Mouse (Mus musculus) kidney, postnatal 10 days (tissue): ENCODE results near the gene Acot6.

Source experiments
- DNase-seq: peaks from one replicate; pipeline ENCODE4 v3.0.0; 2021; ENCODE audit warnings: mixed read lengths

The Acot6 gene

DNA sequence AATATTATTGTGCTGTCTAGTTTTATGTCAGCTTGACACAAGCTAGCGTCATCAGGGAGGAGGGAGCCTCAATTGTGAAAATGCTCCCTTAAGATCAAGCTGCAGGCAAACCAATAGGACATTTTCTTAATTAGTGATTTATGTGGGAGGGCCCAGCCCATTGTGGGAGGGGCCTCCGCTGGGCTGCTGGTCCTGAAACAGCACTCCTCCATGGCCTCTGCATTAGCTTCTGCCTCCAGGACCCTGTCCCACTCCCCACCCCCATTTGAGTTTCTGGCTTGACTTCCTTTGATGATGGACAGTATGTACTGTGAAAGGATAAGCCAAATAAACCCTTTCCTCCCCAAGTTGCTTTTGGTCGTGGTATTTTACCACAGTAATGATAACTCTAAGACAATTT, 6.6 kb downstream of the Acot6 start:
- peak; percentile 12 for DNase-seq

DNA sequence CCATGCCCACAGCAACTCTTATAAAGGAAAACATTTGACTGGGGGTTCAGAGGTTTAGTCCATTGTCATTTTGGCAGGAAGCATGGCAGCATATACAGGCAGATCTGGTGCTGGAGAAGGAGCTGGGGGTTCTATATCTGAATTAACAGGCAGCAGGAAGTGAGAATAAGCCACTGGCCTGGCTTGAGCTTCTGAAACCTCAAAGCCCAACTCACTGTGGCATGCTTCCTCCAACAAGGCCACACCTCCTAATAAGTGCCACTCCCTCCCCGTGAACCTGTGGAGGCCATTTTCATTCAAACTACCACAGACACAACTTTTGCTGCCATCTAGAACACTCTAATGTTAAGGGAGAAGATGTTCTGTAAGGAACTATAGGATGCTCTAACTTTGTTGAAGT, 7.2 kb downstream of the Acot6 start:
- DNase-seq = no peak

DNA sequence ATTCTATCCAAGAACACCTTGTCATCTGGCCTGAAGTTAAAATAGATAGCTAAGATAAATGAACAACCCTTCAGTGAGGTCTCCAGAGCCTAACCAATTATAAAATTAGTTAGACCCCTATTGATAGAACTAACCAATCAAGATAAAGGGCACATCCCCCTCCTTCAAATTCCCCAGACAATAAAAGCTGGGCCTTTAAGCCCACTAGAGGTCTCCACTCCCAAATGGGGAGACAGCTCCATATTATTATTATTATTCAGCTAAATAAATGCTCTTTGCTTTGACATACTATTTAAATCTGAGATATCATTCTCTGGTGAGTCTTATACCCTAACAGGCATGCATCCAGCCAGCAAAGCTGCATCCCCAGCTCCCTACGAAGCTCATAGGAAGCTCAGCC, 9.5 kb downstream of the Acot6 start:
- DNase-seq = no peak

DNA sequence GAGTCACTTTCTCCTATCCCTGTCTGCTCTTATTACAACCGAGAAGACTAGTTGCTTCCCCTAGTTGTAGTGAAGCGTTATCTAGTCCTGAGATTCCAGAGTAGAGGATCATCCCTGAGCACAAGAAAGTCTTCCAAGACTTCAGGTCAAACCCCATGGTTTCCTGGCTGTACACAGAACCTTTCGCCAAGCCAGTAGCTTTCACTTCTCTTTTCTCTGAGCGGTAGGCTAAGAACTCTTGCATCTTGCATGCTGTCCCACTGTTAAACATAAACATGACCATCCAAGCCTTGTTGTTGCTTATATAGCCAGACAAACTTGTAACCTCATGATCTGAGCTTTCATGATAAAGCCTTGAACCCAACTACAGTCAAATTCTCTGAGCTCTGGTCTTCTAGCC, 10.4 kb downstream of the Acot6 start:
- DNase-seq = no peak

DNA sequence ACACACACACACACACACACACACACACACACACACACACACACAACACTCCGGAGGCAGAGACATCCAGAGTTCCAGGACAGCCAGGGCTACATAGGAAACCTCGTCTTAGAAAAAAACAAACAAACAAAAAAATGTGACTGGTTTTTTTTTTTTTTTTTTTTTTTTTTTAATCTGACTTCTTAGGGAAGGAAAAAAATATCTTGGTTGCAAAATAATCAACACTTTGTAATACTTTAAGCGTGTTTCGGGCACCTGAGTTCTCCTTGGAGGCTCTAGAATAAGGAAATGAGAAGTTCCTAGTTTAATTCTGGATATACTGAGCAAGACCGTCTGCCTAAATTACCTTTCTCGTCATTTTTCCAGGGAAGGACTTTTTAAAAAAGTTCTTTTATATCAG, 13.2 kb downstream of the Acot6 start:
- no peak for DNase-seq

DNA sequence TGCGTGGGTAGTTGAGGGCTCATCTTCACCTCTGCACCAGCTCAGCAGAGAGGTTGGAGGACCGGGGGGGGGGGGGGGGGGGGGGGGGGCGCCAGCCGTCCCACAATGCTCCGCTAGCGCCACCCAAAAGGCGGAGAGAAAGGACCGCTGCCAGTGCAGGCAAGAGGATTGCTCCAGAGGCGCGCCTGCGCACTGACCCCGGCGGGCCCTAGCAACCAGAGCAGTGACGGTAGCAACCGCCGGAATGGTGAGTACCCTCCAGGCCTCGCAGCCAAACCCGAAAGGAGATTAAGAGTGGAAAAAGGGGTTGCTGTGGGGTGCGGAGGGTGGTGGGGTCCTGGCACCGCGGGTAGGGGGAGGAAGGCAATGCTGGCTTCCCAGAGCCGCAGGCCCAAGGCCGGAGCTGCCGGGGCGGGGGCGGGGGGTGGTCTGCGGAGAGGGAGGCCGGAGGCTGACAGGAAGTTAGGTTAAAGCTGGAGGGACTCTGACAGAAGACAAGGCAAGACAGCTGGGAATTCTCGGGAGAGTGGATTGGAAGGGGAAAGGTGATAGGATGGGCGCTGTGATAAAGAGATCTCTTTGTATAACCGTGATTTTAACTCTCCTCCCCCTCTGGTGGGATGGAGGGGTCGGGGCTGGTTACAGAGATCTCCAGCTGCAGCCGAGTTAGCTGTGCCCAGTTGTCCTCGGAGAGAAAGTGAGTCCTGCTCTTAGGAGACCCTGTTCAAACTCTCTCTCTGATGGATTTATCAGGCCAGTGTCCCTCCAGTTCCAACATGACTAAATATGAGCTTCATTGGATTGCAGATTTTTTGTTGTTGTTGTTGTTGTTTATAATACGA, 13.9 kb downstream of the Acot6 start, which contains the start of gene Dnal1:
TSS of gene Dnal1 (plus strand) at position 214 of the 842 bp plus-strand sequence.
- DNase-seq = peak; percentile 95

DNA sequence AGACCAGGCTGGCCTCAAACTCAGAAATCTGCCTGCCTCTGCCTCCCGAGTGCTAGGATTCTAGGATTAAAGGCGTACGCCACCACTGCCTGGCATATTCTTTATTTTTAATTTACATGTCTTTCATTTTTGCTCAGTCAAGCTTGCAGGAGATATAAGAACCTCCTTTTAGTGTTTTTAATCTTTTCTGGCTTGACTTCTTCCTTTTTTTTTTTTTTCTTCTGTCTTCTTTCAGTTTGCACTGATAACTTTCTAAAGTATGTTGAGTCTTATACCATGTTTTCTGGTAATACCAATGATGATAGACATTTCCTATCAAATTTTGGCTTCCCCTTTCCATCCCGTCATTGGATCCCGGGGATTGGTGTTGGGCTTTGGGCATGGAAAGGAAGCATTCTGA, 19.1 kb downstream of the Acot6 start:
- DNase-seq = no peak

DNA sequence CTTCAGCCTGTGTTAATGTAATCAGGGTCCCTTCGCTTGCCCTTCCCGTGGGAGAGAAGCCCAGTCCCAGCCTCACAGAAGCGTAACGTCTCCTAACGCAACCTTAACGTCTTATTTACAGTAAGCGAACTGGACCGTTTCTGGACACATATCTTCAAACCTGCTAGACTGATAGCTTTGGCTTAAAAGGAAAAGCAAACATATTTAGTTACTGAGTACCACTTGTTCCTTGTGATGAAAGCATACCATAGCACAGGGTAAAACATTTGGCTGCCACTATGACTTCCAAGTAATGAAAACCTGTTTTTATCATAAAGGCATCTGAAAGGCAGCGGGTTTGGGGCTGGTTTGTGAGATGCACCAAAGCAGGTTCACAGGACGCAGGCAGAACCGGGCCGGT, 25.4 kb downstream of the Acot6 start:
- no peak for DNase-seq

DNA sequence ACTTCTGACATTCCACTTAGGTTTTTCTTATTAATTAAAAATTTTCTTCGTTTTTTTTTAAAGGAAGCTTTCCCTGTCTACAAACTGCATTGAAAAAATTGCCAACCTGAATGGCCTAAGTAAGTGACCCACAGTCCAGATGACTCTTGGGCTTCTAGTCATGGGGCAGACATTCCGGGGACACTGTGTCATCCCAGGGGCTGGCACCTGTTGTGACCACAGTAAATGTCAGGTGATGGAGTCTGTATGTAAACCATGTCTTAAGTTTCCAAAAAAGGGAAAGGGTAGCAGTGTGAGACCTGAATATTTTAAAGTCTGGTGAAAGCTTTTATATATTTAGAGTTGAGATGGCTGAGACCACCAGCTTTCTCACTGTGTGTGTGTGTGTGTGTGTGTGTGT, 26.4 kb downstream of the Acot6 start:
- no peak for DNase-seq

DNA sequence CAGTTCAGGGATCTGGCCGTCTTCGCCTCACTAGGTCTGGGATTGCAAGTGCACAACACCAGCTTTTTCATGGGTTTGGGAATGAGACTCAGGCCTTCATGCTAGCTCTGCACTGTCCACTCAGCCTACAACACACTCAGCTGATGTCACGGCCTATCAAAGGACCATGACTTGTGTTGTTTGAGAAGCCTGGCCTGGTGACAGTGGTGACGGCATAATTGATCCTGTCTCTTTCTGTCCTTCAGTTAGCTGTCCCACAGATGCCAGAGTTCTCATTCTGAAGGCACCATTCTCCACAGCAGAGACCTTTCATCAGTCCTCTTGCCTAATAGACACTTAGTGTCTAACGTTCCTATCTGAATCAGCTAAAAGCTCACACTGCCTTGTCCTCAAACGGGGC, 28.1 kb downstream of the Acot6 start:
- no peak for DNase-seq

DNA sequence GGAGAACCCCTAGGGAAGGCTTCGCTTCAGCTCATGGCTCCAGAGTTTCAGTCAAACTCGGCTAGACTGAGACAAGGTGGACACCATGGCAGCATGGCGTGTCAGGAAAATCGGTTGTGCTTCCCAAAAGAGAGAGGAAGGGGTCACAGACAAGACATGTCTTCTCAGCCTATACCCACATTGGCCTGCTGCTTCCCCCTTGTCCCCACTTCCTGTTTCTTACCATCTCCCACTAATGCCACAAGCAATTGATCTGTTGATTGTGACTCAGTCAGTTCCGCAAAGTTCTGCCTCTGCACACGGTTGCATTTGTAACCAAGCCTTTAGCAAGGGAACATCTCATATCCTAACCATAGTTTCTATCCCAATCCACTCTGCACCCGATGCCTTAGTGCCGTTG, 29.5 kb downstream of the Acot6 start:
- DNase-seq = no peak

DNA sequence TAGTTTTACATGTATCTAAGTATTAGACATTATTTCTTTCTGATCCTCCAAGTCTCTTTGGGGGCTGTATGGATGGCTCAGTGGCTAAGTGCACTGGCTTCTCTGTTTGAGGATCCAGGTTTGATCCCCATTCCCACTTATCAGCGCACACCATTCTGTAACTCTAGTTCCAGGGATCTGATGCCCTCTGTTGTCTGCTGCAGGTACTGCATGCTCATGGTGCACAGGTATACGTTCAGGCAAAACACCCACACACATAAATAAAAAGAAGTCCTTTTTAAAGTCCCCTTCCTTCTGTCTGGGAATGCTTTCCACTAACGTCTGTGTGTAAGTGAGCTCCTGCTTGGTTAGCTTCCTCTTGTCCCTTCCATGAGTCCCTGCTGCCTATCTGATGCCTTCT, 31.8 kb downstream of the Acot6 start:
- peak; percentile 51 for DNase-seq

DNA sequence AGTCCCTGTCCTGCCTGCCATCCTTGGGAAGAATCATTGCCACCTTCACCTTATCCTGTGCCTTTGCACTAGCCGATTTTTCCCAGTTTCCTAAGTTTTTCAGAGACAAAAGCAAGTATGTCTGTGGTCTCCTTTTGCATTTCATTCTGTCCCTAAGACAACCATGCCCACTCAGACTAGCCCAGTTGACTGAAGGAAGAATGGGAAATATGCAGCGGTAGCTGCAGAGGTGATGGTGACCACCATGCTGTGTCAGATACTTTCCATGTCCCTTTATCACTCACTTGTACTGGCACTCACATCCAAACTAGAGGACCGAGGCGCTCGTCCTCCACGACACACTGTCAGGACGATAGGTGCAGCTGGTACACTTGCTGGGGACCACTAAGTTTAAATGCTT, 36.7 kb downstream of the Acot6 start:
- DNase-seq = no peak

DNA sequence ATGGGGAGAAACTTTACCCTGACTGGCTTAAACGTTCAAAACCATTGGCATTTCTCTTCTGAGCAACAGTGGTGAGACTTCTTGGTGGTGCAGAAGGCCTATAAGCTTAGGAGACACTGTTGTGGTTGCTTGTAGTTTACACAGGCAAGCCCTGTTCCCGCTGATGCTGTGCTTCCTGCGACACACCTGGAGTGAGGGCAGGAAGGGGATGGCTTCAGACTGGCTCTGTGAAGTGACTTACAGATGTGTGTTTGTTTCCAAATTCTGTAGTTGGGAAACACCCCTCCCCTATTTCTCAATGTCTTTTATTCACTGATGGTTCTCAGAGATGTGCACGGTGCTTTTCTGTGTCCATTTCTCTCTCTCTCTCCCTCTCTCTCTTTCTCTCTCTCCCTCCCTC, 39.7 kb downstream of the Acot6 start:
- DNase-seq = no peak

DNA sequence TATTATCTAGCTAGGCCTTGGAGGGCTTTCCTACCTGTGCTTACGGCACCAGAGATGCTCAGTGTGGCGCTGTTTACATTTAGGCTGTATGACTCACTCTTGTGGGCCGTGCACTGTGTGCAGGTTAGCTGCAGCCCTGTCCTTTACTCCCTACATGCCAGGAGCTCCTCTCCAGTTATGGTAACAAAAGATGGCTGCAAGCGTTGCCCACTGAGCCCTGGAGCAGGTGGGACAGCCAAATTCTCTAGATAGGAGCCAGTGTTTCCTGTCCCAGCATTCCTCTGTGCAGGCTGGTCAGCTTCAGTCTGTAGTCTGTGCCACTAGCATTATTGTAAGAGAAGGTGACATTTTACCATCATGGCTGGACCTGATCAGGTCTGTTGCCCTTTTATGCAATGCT, 40.8 kb downstream of the Acot6 start:
- DNase-seq = no peak

DNA sequence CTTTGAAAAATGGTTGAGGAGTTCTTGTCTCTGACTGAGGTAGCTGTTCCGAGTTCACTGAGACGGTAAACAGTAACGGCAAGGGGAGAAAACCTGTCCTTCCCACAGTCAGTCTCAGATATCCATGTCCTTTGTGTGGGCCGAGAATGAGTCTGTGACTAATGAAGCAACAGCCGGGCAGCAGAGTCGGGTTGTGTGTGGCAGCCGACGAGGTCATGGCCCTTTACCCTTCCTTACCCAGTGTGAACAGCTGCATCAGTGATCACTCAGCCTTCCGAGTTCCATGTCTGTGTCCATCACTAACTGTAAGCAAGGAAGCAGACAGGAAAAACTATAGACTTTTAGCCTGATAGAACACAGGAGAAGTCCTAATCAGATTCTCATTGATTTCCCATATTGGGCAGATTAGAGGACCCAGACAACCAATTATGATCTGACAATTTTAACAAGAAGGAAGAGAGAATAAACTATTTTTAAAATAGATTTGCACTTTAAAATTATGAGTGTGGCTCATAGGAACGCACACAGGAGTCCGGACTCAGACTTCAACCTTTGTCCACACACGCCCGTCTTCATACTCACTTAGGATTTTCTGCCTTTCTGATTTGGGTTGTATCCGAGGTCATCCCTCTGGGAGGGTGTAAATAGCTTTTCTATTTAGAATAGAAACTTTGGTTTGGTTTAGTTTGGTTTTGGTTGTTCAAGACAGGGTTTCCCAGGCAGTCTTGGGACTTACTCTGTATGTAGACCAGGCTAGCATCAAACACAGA, 42.0 kb downstream of the Acot6 start:
- no peak for DNase-seq

DNA sequence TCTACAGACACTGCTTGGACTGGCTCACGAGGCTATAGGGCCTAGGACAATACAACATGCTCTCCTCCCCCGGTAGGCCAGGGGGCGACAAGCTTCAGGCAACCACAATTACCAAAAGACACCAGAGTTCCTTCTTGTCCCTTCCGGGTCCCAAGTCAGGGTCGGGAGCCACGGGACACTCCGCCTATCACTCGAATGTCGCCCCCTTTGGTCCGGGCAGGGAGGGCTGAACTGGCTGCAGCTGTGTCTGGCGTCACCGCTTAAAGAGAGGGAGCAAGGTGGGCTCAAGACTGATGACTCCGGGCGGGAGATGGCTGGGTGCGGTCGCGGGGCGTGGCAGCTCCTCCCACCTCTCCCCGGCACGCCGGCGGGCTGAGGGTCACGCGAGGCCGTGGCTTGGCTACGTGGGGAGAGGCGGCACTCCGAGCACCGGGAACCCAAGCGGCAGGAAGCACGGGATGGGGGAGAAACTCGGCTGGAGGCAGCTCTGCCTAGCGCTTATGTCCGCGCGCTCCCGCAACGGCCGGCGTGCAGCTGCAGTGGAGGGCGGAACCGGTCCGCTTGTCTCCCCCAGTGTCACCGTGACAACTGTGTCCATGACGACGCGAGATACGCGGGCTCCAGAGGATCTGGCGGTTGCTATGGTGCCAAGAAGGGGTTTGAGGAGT, 47.6 kb downstream of the Acot6 start, which contains the start of gene Pnma1:
TSS of gene Pnma1 (minus strand) at position 536 of the 668 bp plus-strand sequence.
- DNase-seq = peak; percentile 84

DNA sequence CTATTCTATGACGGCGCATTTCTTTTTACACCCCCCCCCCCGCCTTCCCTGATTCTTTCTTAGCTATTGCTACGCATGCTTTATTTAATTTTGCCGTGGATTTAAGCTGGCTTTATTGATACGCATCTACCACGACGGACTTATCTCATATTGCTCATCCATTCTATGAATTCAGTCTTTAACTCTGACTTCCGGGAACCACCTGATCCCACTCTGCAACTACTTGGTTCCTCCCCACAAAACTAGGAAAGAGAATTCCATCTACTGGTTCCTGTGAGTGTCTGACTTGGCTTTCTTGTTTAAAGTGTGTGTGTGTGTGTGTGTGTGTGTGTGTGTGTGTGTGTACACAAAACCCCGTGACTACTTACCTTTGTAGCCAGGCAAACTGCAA, 48.2 kb downstream of the Acot6 start:
- DNase-seq = no peak

DNA sequence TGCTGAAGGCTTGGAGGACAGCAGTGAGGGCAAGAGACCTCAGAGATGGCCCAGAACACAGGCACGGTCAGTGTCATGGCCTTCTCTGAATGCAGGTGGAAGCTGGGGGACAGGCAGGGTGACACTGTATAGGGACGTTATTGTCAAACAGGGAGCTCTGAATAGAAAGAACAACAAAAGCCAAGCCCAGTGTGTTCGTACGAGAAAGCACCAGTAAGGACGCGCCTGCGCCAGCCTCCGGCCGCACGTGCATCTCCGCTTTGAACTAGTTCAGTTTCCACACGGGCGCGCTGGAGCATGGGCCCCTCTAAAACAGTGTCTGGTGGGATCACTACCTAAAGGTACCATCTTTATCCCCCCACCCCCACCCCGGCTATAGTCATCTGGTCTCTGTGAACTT, 49.5 kb downstream of the Acot6 start:
- no peak for DNase-seq

DNA sequence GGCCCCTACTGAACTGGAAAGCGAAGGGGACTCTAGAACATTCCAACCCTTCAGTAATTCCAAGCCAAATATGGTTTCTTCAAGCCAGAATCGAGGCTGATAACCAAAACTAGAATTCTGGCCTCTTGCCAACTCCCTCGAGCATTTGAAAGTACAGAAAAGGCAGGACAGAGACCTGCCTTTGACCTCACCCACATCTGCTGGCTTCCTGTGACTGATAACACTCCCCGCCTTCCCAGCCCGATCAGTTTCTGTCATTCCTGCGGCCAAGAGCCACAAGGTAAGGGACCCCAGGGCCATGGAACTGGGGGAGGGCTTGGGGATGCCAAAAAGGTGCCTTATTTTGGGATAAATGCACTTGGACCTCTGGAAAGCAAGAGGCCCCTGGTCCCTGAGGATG, 50.5 kb downstream of the Acot6 start:
- no peak for DNase-seq

DNA sequence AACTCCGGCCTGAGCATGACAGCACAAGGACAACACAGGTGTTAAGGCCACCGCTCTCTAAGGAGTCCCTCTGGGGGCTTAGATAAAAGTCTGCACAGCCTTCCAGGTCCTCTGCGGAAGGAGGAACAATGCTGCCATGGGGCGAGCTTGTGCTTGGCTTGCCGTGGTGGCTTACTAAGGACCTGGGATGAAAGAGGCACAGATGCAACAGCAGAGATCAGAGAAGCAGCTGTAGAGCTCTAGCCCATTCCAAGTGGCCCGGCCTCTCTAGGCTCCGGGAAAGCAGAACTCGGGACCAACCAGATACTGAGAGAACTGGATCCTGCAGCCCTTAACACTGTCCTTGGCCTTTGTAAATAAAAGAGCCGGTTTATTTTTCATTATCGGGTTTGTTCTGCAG, 51.5 kb downstream of the Acot6 start:
- no peak for DNase-seq

DNA sequence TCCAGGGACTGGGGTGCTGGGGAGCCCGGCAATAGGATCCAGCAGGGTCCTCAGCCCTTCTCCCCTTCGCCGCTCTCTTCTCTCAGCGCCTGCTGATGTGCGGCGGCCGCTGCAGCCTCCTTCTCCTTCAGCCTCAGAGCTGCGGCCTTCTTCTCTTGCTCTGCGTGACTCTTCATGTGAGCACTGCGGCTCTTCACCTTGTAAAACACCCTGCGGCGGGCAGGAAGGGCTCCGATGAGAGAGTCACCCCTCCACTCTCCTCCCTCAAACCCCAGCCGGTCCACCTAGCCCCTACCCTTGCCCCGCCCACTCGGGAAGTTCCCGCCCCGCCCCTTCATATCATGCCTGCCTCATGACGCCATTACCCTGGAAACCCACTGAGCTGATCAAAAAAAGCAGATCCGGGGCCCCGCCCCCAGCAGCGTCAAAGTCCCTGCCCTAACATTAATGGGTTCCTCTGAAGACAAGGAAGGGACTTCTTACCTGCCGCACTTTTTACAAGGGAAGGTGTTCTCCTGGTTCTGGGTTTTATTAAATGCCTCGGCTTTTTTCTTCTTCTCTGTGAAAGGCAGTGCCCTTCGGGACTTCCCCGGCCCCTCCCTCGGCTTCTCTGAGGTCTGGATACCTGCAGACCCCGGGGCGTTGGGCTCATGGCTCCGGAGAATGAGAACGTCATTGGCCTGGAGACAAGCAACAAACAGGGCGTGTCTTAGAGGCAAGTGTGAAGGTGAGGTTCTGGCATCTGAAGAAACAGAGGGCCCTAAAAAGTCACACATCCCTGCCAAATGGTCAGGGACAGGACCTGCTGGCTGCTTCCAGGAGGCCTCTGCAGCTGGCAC, 52.1 kb downstream of the Acot6 start:
- DNase-seq = no peak

DNA sequence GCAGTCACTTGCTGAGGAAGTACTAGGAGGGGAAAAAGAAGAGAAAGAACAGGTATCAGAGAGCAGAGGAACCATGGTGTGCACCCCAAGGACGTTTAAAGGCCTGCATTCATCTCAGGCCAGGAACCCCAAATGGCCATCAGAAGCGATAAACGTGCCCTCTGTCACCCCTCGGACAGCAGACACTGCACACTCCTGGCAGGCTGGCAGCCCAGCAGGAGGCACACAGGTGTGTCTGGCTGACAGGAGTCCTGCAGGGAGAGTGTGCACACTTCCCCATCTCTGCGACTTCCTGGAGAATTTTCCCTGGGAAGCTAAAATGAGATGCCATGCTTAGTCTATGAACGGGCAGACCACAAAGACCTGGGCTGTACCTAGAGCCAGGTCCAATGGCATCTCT, 53.0 kb downstream of the Acot6 start:
- DNase-seq = no peak
